Mouse (Mus musculus): ENCODE measurements at regions not wholly inside any gene's neighbourhood (a gene's known extent, or its start where the extent isn't known, plus 50 kb on each side); places are given as distances from the start of the nearest gene placed in this dataset.
"Not testable (repeated sequence)": the region's sequence is repeated elsewhere in the genome, so short reads cannot be mapped to it uniquely, and the experiment has no call there.

GRCm38 (mm10) chr1:148249376-148249775 is 1711.7 kb downstream of the Pla2g4a start:
- peak in 1 of 2 experiments; percentile 16 for DNase-seq (ENCODE audit: low spot score in 2 of 2)

- DNase-seq (ENCODE audit: low spot score in 2 of 2) = no peak
Observed at GRCm38 (mm10) chr1:148246661-148247060, 1714.4 kb downstream of the Pla2g4a start.

- not testable (repeated sequence) for DNase-seq (ENCODE audit: low spot score in 2 of 2)
Observed at GRCm38 (mm10) chr1:148227396-148227795, 1732.8 kb downstream of the Brinp3 start.
